Mouse (Mus musculus): ENCODE measurements around the gene Noxa1.

- TF ChIP-seq CEBPB (IDR thresholded peaks at IDR 0.05; ENCODE audit: low read depth) = no peak
- no peak for TF ChIP-seq USF1 (IDR thresholded peaks at IDR 0.05; ENCODE audit: low read depth)
- TF ChIP-seq CTCF (IDR thresholded peaks at IDR 0.05; ENCODE audit: control insufficient read depth, insufficient read depth, insufficient read length) = no peak
Observed at GRCm38 (mm10) chr2:25124411-25124810, 29.5 kb upstream of the Noxa1 start.

Data from C2C12 (cell line).